Mouse (Mus musculus) limb, embryonic 14.5 days (tissue): ENCODE measurements around the gene Cyp26b1. TPM values are rescaled to one million over a fixed set of nuclear protein-coding genes. Genes with fewer than 3 reads are reported as not detected.

Experiments
- ATAC-seq: fragments of 200-750 bp; cut with Nextera tagmentation; 2 replicates; pipeline ENCODE4 v1.8.0; 2017; ENCODE audit warnings: low read depth, moderate number of reproducible peaks, moderate TSS enrichment; ENCODE audit not compliant: low FRiP score
- DNase-seq: peaks from one replicate; pipeline ENCODE4 v3.0.0-alpha.2; 2015; ENCODE audit warnings: low spot score
- H3K27ac ChIP-seq: fragments of 300-500 bp; sonication (generic); replicated peaks from 2 replicates; pipeline ENCODE4 v1.5.1; 2014; ENCODE audit warnings: low read depth, mild to moderate bottlenecking, low read length, moderate library complexity, mixed read lengths
- H3K27me3 ChIP-seq: fragments of 300-500 bp; sonication (generic); 2 replicates; pipeline ENCODE4 v1.6.1; 2014; ENCODE audit warnings: low read length, mixed read lengths; ENCODE audit not compliant: control insufficient read depth, insufficient read depth
- H3K36me3 ChIP-seq: fragments of 300-500 bp; sonication (generic); 2 replicates; pipeline ENCODE4 v1.6.1; 2014; ENCODE audit warnings: mild to moderate bottlenecking, low read length, moderate library complexity, mixed read lengths; ENCODE audit not compliant: control insufficient read depth, insufficient read depth
- H3K4me1 ChIP-seq: fragments of 300-500 bp; sonication (generic); 2 replicates; pipeline ENCODE4 v1.6.1; 2014; ENCODE audit warnings: antibody characterized with exemption, low read length, mixed read lengths; ENCODE audit not compliant: control insufficient read depth, insufficient read depth
- H3K4me2 ChIP-seq: fragments of 300-500 bp; sonication (generic); replicated peaks from 2 replicates; pipeline ENCODE4 v1.6.1; 2014; ENCODE audit warnings: low read depth, mild to moderate bottlenecking, low read length, moderate library complexity; ENCODE audit not compliant: severe bottlenecking
- H3K4me3 ChIP-seq: fragments of 300-500 bp; sonication (generic); replicated peaks from 2 replicates; pipeline ENCODE4 v1.5.1; 2014; ENCODE audit warnings: low read length
- H3K9ac ChIP-seq: fragments of 300-500 bp; sonication (generic); 2 replicates; pipeline ENCODE4 v1.6.1; 2014; ENCODE audit warnings: mild to moderate bottlenecking, low read depth, low read length, moderate library complexity; ENCODE audit not compliant: severe bottlenecking
- H3K9me3 ChIP-seq: fragments of 300-500 bp; sonication (generic); 2 replicates; pipeline ENCODE4 v1.6.1; 2016; ENCODE audit warnings: low read length; ENCODE audit not compliant: control insufficient read depth
- POLR2A ChIP-seq: fragments of 200-500 bp; IDR thresholded peaks from 2 replicates; pipeline ENCODE4 v1.8.0; 2012; ENCODE audit warnings: inconsistent platforms, mild to moderate bottlenecking, moderate library complexity, borderline replicate concordance; ENCODE audit not compliant: insufficient read depth, insufficient read length; ENCODE audit errors: extremely low read depth
- WGBS: fragments of 180-500 bp; shearing (Covaris S2); extraction: QIAGEN DNeasy Blood & Tissue Kit; methylation state at CpG from one replicate; pipeline ENCODE4 v1.1.7; 2014; 5-methylcytosine and 5-hydroxymethylcytosine counted together
- polyA plus RNA-seq, 2 experiments: library from polyadenylated mRNA; depleted of rRNA in 1 of 2; stranded (reverse) in 1 of 2; unstranded in 1 of 2; fragments of >200 nt; fragmentation: Nextera tagmentation in 1 of 2; extraction: Ambion mirVana in 1 of 2; gene quantifications; 2 replicates each; pipeline versions ENCODE4 v1.2.1 to v1.2.3; 2012 to 2014

The Cyp26b1 gene
- polyA plus RNA-seq, 2 experiments = 10.0 to 20.1 TPM

DNA sequence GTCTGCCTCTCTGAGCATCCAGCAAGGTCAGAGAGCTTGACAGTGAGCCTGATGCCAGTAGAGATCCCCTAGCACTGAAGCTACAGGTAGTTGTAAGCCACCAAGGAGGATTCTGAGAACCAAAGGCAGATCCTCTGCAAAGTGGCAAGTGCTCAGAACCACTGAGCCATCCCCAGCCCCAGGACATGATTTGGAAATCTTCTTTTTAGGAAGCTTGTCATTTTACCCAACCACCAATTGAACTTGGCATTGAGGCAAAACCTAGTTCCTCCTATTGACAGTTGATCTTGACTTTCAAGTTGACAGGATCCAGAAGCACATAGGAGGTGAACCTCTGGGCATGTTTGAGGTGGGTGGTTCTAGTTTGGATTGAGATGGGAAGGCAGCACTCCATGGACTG, 63.8 kb downstream of the Cyp26b1 start:
- Histone ChIP-seq H3K4me2 (no peak overlapping the region), H3K9ac (no peak overlapping the region), H3K9me3 (no peaks in the 10 kb centered on the region), H3K27ac (no peak overlapping the region), H3K27me3 (no peaks in the 10 kb centered on the region), H3K4me1 (no peaks in the 10 kb centered on the region), H3K36me3 (no peaks in the 10 kb centered on the region), H3K4me3 (no peak overlapping the region)
- no peak for DNase-seq
- no peak for ATAC-seq
- no peak for TF ChIP-seq POLR2A

GRCm38 (mm10) chr6:84524901-84525601, 68.7 kb downstream of the Cyp26b1 start:
- DNase-seq = no peak
- H3K27me3 ChIP-seq = no peaks in the 10 kb centered on the region
- no peaks in the 10 kb centered on the region for H3K36me3 ChIP-seq
- no peak overlapping the region for H3K4me3 ChIP-seq
- H3K27ac ChIP-seq = no peak overlapping the region
- no peaks in the 10 kb centered on the region for H3K9me3 ChIP-seq
- no peaks in the 10 kb centered on the region for H3K4me1 ChIP-seq
- TF ChIP-seq POLR2A = no peak
- H3K9ac ChIP-seq = no peak overlapping the region
- ATAC-seq = no peak
- no peak overlapping the region for H3K4me2 ChIP-seq
- WGBS = 65% methylated on average over 7 of the region's 7 CpGs
